ENCODE assay signal across 8 mouse cellular contexts in the genomic region with DNA sequence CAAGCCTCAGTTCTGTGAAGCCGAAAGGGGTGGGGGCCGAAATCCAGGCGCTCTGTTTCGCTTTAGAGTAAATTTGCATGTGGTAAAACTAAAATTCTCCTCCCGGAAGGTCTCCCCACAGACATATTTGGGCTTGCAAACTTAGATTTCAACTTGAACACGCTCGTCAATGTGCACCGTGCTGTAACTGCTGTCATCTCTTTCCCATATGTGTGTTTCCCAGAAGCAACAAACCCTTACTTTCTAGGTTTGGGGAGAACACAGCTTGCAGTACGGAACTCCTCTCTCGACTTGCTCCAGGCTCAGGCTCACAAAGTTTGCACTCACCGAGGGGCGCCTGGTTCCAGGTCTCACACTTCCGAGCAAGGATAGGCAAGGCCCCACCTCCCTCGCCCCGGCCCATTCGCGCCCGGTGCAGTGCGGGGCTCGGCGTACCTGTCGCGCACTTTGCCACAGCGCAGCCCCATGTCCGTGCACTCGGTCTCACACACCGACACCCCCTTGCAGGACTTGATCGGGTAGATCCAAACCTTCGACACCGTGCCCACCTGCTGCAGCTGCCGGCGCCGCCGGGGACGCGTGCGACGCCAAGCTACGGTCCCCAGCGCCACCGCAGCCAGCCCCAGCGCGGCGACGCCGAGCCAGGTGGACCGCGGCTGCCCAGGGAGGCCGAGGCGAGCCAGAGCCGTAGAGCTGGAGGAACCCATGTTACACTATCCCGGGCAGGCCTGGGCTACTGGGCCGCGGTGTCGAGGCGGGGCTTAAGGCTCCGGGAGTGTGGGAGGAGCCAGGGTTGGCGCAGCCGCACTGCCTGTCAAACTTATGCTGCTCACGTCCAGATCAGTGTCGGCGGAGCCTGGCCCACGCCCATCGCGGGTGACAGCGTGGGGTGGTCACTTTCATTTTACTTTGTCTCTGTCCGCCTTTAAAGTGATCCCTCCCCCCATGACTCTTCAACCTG. TPM values are rescaled to one million over a fixed set of nuclear protein-coding genes. Genes with fewer than 3 reads are reported as not detected.
A peak's percentile ranks its signal among the peaks of the same experiment; 100 is the strongest.
DNase-seq lines count a peak whose midpoint lies in the region; ATAC-seq lines count a peak whose summit lies in the region.

No protein-coding gene starts in this region.

- no peaks in the 10 kb centered on the region for H3K36me3 ChIP-seq in hindbrain, embryonic 12.5 days

- H3K9me3 ChIP-seq in hindbrain, embryonic 12.5 days (replicated peaks): no peaks in the 10 kb centered on the region

- H3K27ac ChIP-seq in hindbrain, embryonic 12.5 days: peak overlapping the region; percentile 68; the same call in 1 of the 2 replicates

- ATAC-seq in hindbrain, embryonic 12.5 days (ENCODE audit: low FRiP score): peak; percentile 96

- peaks cover 23% of the 10 kb centered on the region for H3K4me1 ChIP-seq in hindbrain, embryonic 12.5 days

- H3K9ac ChIP-seq in hindbrain, embryonic 12.5 days: peak overlapping the region; percentile 85

- DNase-seq in NIH3T3 (ENCODE audit: low read depth): peak; percentile 94
- DNase-seq in cerebellum, postnatal 10 days: peak; percentile 82 to 88
- DNase-seq in frontal cortex, postnatal 10 days (ENCODE audit: low spot score in 2 of 2): peak; percentile 70 to 83
- DNase-seq in layer of hippocampus, postnatal 14 days (ENCODE audit: low spot score in 2 of 2): peak; percentile 80 to 86
- peak; percentile 96 for DNase-seq in lung, postnatal 10 days
- DNase-seq in ovary, postnatal 14 days (ENCODE audit: low spot score): peak; percentile 81
- peak; percentile 71 to 75 for DNase-seq in thymus, postnatal 10 days (ENCODE audit: low spot score in 2 of 2)

- WGBS in hindbrain, embryonic 12.5 days: under 1% methylated on average over 67 of the region's 67 CpGs

- peak overlapping the region; percentile 74 for H3K4me3 ChIP-seq in hindbrain, embryonic 12.5 days

- peak overlapping the region; percentile 77 for H3K4me2 ChIP-seq in hindbrain, embryonic 12.5 days (replicated peaks)

- H3K27me3 ChIP-seq in hindbrain, embryonic 12.5 days: peaks cover 13% of the 10 kb centered on the region

RNA-seq across cellular contexts. Expression of a gene that starts 0.9 kb away (rescaled TPM):
- polyA plus RNA-seq in hindbrain, embryonic 12.5 days (2016; fragmentation: Nextera tagmentation; extraction: Ambion mirVana): 105 and 121 TPM in 2 replicates
- total RNA-seq in layer of hippocampus, postnatal 14 days (2021): 10 to 100 TPM; 93.0 to 97.6 TPM

RNA-seq across cellular contexts. Expression of a gene that starts 34.3 kb away (rescaled TPM):
- not detected in 2 replicates for polyA plus RNA-seq in hindbrain, embryonic 12.5 days (2016; fragmentation: Nextera tagmentation; extraction: Ambion mirVana)
- under 1 TPM in 1 of 2 experiments, not detected in 1; 0.35 TPM for total RNA-seq in layer of hippocampus, postnatal 14 days (2021)

RNA-seq across cellular contexts. Expression of a gene that starts 37.6 kb away (rescaled TPM):
- 1.0 TPM in 2 replicates for polyA plus RNA-seq in hindbrain, embryonic 12.5 days (2016; fragmentation: Nextera tagmentation; extraction: Ambion mirVana)
- total RNA-seq in layer of hippocampus, postnatal 14 days (2021): 10 to 100 TPM in 1 of 2 experiments, 1 to 10 TPM in 1; 9.3 to 12.1 TPM

Comparison
In these comparisons a context has a peak if more than half of its experiments do, and no peak if none do; other contexts are left out.
1. Peak in every context shown above with its lines: DNase-seq, ATAC-seq, H3K4me3 ChIP-seq and H3K27ac ChIP-seq.